ENCODE assay signal across 14 mouse cellular contexts in genomic region chr19:53682427-53682826, GRCm38 (mm10).
"Had no signal": no experiment of that assay in that cellular context is flagged by ENCODE, and none has a peak within 500 bp of the region (broad histone marks: within the 10 kb centered on the region; RNA-seq: fewer than 3 reads in every experiment).

No protein-coding gene starts in this region.

- H3K9me3 ChIP-seq: kidney, embryonic 15.5 days; midbrain, embryonic 10.5 days; neural tube, embryonic 13.5 days; stomach, embryonic 15.5 days had no signal

- H3K4me2 ChIP-seq: kidney, embryonic 15.5 days; neural tube, embryonic 13.5 days; stomach, embryonic 15.5 days had no signal

- H3K4me3 ChIP-seq: kidney, embryonic 15.5 days; midbrain, embryonic 10.5 days; neural tube, embryonic 13.5 days; stomach, embryonic 15.5 days had no signal

- H3K36me3 ChIP-seq: kidney, embryonic 15.5 days; midbrain, embryonic 10.5 days; neural tube, embryonic 13.5 days; stomach, embryonic 15.5 days had no signal

- H3K9ac ChIP-seq: kidney, embryonic 15.5 days; liver, embryonic 14.5 days; neural tube, embryonic 13.5 days; stomach, embryonic 15.5 days had no signal

- DNase-seq: kidney, postnatal 14 days; left cerebral cortex, postnatal 4 days; lung, adult 18-20 months; lung, postnatal 10 days; lung, postnatal 4 days; midbrain, embryonic 14.5 days; retina, postnatal 1 day; thymus, adult 2 months; thymus, postnatal 25 days had no signal

- H3K27ac ChIP-seq: kidney, embryonic 15.5 days; liver, embryonic 14.5 days; midbrain, embryonic 10.5 days; neural tube, embryonic 13.5 days; stomach, embryonic 15.5 days had no signal
